Mouse (Mus musculus): ENCODE data around the gene Slc7a11. TPM values are rescaled to one million over a fixed set of nuclear protein-coding genes. Genes with fewer than 3 reads are reported as not detected.

Gene Slc7a11
- total RNA-seq, 2 experiments from 2014 or later: 0.20 to 0.50 TPM

GRCm38 (mm10) chr3:50406771-50407170 is 36.6 kb downstream of the Slc7a11 start:
- intact Hi-C loops (cut with DNase I): no loop called here
- DNase-seq: no peak

GRCm38 (mm10) chr3:50405915-50406314 is 37.5 kb downstream of the Slc7a11 start:
- intact Hi-C loops (cut with DNase I): no loop called here
- DNase-seq: no peak

GRCm38 (mm10) chr3:50388786-50389185 is 54.6 kb downstream of the Slc7a11 start:
- no peak for DNase-seq
- intact Hi-C loops (cut with DNase I): no loop called here

- intact Hi-C loops (cut with DNase I): no loop called here
- DNase-seq: no peak
These were observed 55.1 kb downstream of the Slc7a11 start for GRCm38 (mm10) chr3:50388288-50388687.

- intact Hi-C loops (cut with DNase I): no loop called here
- no peak for DNase-seq
These were observed 56.1 kb downstream of the Slc7a11 start for GRCm38 (mm10) chr3:50387280-50387679.

GRCm38 (mm10) chr3:50386561-50387221 is 56.7 kb downstream of the Slc7a11 start:
- intact Hi-C loops (cut with DNase I): no loop called here
- DNase-seq: no peak

- no peak for DNase-seq
- intact Hi-C loops (cut with DNase I): no loop called here
These were observed 57.3 kb downstream of the Slc7a11 start for GRCm38 (mm10) chr3:50386066-50386465.

GRCm38 (mm10) chr3:50382729-50383128 is 60.7 kb downstream of the Slc7a11 start:
- intact Hi-C loops (cut with DNase I): loop anchor here (5.0 kb wide), 1 partner anchor 740 kb away; no protein-coding TSS in a partner anchor
- DNase-seq: peak; percentile 7 to 16

- DNase-seq: peak in 1 of 2 experiments; percentile 12
- intact Hi-C loops (cut with DNase I): loop anchor here (1.0 to 5.0 kb wide), 4 partner anchors 78 to 789 kb away; no protein-coding TSS in a partner anchor
These were observed 61.3 kb downstream of the Slc7a11 start for GRCm38 (mm10) chr3:50381861-50382693.

- DNase-seq: peak; percentile 83 to 88
- intact Hi-C loops (cut with DNase I): loop anchor here (1.0 to 5.0 kb wide), 4 partner anchors 77 to 789 kb away; no protein-coding TSS in a partner anchor
These were observed 62.1 kb downstream of the Slc7a11 start for GRCm38 (mm10) chr3:50381160-50381860.

- no peak for DNase-seq
These were observed 63.5 kb downstream of the Slc7a11 start for GRCm38 (mm10) chr3:50379942-50380341.

GRCm38 (mm10) chr3:50375477-50375876 is 67.9 kb downstream of the Slc7a11 start:
- intact Hi-C loops (cut with DNase I): no loop called here
- no peak for DNase-seq

More at GRCm38 (mm10) chr3:50379942-50380341, 63.5 kb downstream of the Slc7a11 start:
- intact Hi-C loops (cut with DNase I): loop anchor here (2.0 to 5.0 kb wide), 3 partner anchors 527 to 791 kb away; no protein-coding TSS in a partner anchor

- no peak for DNase-seq
- intact Hi-C loops (cut with DNase I): no loop called here
These were observed 73.6 kb downstream of the Slc7a11 start for GRCm38 (mm10) chr3:50369791-50370190.

- intact Hi-C loops (cut with DNase I): no loop called here
- DNase-seq: no peak
These were observed 76.2 kb downstream of the Slc7a11 start for GRCm38 (mm10) chr3:50367175-50367574.

GRCm38 (mm10) chr3:50363659-50364058 is 79.8 kb downstream of the Slc7a11 start:
- intact Hi-C loops (cut with DNase I): no loop called here

GRCm38 (mm10) chr3:50347081-50347480 is 96.3 kb downstream of the Slc7a11 start:
- intact Hi-C loops (cut with DNase I): no loop called here
- DNase-seq: no peak

More at GRCm38 (mm10) chr3:50363659-50364058, 79.8 kb downstream of the Slc7a11 start:
- no peak for DNase-seq

- intact Hi-C loops (cut with DNase I): no loop called here
- peak; percentile 15 to 16 for DNase-seq
These were observed 99.0 kb downstream of the Slc7a11 start for GRCm38 (mm10) chr3:50344411-50344810.

GRCm38 (mm10) chr3:50324524-50324923 is 118.9 kb downstream of the Slc7a11 start:
- intact Hi-C loops (cut with DNase I): no loop called here
- DNase-seq: no peak

- intact Hi-C loops (cut with DNase I): no loop called here
- no peak for DNase-seq
These were observed 119.5 kb downstream of the Slc7a11 start for GRCm38 (mm10) chr3:50323881-50324280.

GRCm38 (mm10) chr3:50320862-50321261 is 122.6 kb downstream of the Slc7a11 start:
- intact Hi-C loops (cut with DNase I): no loop called here

GRCm38 (mm10) chr3:50318074-50318473 is 125.3 kb downstream of the Slc7a11 start:
- intact Hi-C loops (cut with DNase I): no loop called here
- no peak for DNase-seq

More at GRCm38 (mm10) chr3:50320862-50321261, 122.6 kb downstream of the Slc7a11 start:
- no peak for DNase-seq

Measured in heart, postnatal 10 days (tissue).